ENCODE assay signal across 16 mouse cellular contexts in genomic region chr7:19022189-19022958, GRCm38 (mm10). TPM values are rescaled to one million over a fixed set of nuclear protein-coding genes. Genes with fewer than 3 reads are reported as not detected.
DNase-seq lines count a peak whose midpoint lies in the region; ATAC-seq and TF ChIP-seq lines count a peak whose summit lies in the region.
"Had no signal": no experiment of that assay in that cellular context is flagged by ENCODE, and none has a peak within 500 bp of the region (broad histone marks: within the 10 kb centered on the region; RNA-seq: fewer than 3 reads in every experiment).

No protein-coding gene starts in this region.

- TF ChIP-seq EP300 in liver, embryonic 14.5 days (IDR thresholded peaks at IDR 0.05; ENCODE audit: low read depth): no peak

- H3K4me1 ChIP-seq in embryonic facial prominence, embryonic 14.5 days (ENCODE audit: control insufficient read depth, insufficient read depth, low read length): peaks cover 11% of the 10 kb centered on the region; the same call in 1 of the 2 replicates
- peaks cover 30% of the 10 kb centered on the region for H3K4me1 ChIP-seq in embryonic facial prominence, embryonic 10.5 days
- H3K4me1 ChIP-seq in lung, embryonic 16.5 days (replicated peaks; ENCODE audit: control insufficient read depth, insufficient read depth, low read length): peaks cover 15% of the 10 kb centered on the region
- H3K4me1 ChIP-seq in lung, adult 2 months (ENCODE audit: control insufficient read depth, insufficient read depth, low read length): peaks cover 7% of the 10 kb centered on the region
- H3K4me1 ChIP-seq in liver, embryonic 14.5 days (replicated peaks; ENCODE audit: control insufficient read depth in 2 of 2, insufficient read depth in 2 of 2, low read length in 1 of 2): peaks cover 11 to 17% of the 10 kb centered on the region in 2 experiments

- peaks cover 38% of the 10 kb centered on the region for H3K27me3 ChIP-seq in embryonic facial prominence, embryonic 14.5 days (replicated peaks; ENCODE audit: control insufficient read depth, insufficient read depth, low read length)
- peaks cover 41% of the 10 kb centered on the region for H3K27me3 ChIP-seq in embryonic facial prominence, embryonic 10.5 days (replicated peaks; ENCODE audit: low read depth, poor library complexity, severe bottlenecking)
- peaks cover 21% of the 10 kb centered on the region for H3K27me3 ChIP-seq in lung, embryonic 16.5 days (ENCODE audit: control insufficient read depth, insufficient read depth, low read depth, low read length)
- peaks cover 32% of the 10 kb centered on the region for H3K27me3 ChIP-seq in liver, embryonic 14.5 days (ENCODE audit: control insufficient read depth, insufficient read depth, low read length)

- H3K4me2 ChIP-seq in embryonic facial prominence, embryonic 14.5 days (ENCODE audit: low read depth, low read length): no peak overlapping the region
- H3K4me2 ChIP-seq in lung, embryonic 16.5 days (ENCODE audit: low read depth, low read length): peak overlapping the region; percentile 10; the same call in 1 of the 2 replicates
- H3K4me2 ChIP-seq in liver, embryonic 14.5 days (ENCODE audit: low read depth): peak overlapping the region; percentile 53

- H3K9ac ChIP-seq in embryonic facial prominence, embryonic 14.5 days (ENCODE audit: low read depth, low read length): 0 out of 2 replicates have a peak overlapping the region, but pooled peaks have one; percentile 49
- H3K9ac ChIP-seq in lung, embryonic 16.5 days (ENCODE audit: low read length): no peak overlapping the region
- peak overlapping the region; percentile 28; the same call in 1 of the 2 replicates for H3K9ac ChIP-seq in liver, embryonic 14.5 days (replicated peaks)
- H3K9ac ChIP-seq: forebrain, embryonic 12.5 days had no signal

- no peaks in the 10 kb centered on the region for H3K36me3 ChIP-seq in embryonic facial prominence, embryonic 14.5 days (ENCODE audit: control insufficient read depth, insufficient read depth, low read length)
- H3K36me3 ChIP-seq in embryonic facial prominence, embryonic 10.5 days (replicated peaks): no peaks in the 10 kb centered on the region
- H3K36me3 ChIP-seq in lung, embryonic 16.5 days (ENCODE audit: control insufficient read depth, insufficient read depth, low read length): no peaks in the 10 kb centered on the region
- no peaks in the 10 kb centered on the region for H3K36me3 ChIP-seq in liver, embryonic 14.5 days (replicated peaks; ENCODE audit: control insufficient read depth, insufficient read depth, low read depth)
- H3K36me3 ChIP-seq: forebrain, embryonic 12.5 days had no signal

- H3K9me3 ChIP-seq in embryonic facial prominence, embryonic 14.5 days (ENCODE audit: control insufficient read depth, low read length): no peaks in the 10 kb centered on the region
- H3K9me3 ChIP-seq in embryonic facial prominence, embryonic 10.5 days: no peaks in the 10 kb centered on the region
- H3K9me3 ChIP-seq in lung, embryonic 16.5 days (ENCODE audit: control insufficient read depth, low read length): no peaks in the 10 kb centered on the region
- H3K9me3 ChIP-seq in liver, embryonic 14.5 days (ENCODE audit: control insufficient read depth, low read length): no peaks in the 10 kb centered on the region
- H3K9me3 ChIP-seq: forebrain, embryonic 12.5 days had no signal

- TF ChIP-seq POLR2A in lung, adult 2 months (IDR thresholded peaks at IDR 0.05; ENCODE audit: borderline replicate concordance, extremely low read depth, low read depth, low read length): no peak

- no peak for DNase-seq in embryonic facial prominence, embryonic 14.5 days (ENCODE audit: low spot score)
- DNase-seq in embryonic facial prominence, embryonic 10.5 days (ENCODE audit: low spot score): no peak
- DNase-seq in lung, adult 2 months: no peak
- DNase-seq in liver, embryonic 14.5 days (ENCODE audit: low read depth in 3 of 3, low spot score in 3 of 3): no peak
- DNase-seq in yolk sac, embryonic 10.5 days (ENCODE audit: low spot score): peak; percentile 35
- DNase-seq in natural killer cell, adult 2 months (ENCODE audit: low spot score in 2 of 2): no peak
- no peak for DNase-seq in layer of hippocampus, adult 2 months (ENCODE audit: low spot score in 2 of 2)
- DNase-seq: kidney, postnatal 14 days; lung, adult 18-20 months; right cerebral cortex, postnatal 25 days had no signal

- H3K27ac ChIP-seq in embryonic facial prominence, embryonic 14.5 days (replicated peaks; ENCODE audit: low read depth, low read length): no peak overlapping the region
- no peak overlapping the region for H3K27ac ChIP-seq in embryonic facial prominence, embryonic 10.5 days (replicated peaks)
- no peak overlapping the region for H3K27ac ChIP-seq in lung, embryonic 16.5 days (ENCODE audit: low read length)
- no peak overlapping the region for H3K27ac ChIP-seq in liver, embryonic 14.5 days
- no peak overlapping the region for H3K27ac ChIP-seq in layer of hippocampus, adult 2 months
- H3K27ac ChIP-seq: forebrain, embryonic 12.5 days had no signal

- 54% methylated on average over 18 of the region's 18 CpGs for WGBS in embryonic facial prominence, embryonic 14.5 days
- WGBS in embryonic facial prominence, embryonic 10.5 days: 64% methylated on average over 18 of the region's 18 CpGs
- WGBS in lung, embryonic 16.5 days: 40% methylated on average over 18 of the region's 18 CpGs
- 48% methylated on average over 18 of the region's 18 CpGs for WGBS in lung, adult 2 months
- WGBS in liver, embryonic 14.5 days (ENCODE audit: insufficient replicate concordance): 42% methylated on average over 18 of the region's 18 CpGs

- peak overlapping the region; percentile 90; the same call in 1 of the 2 replicates for H3K4me3 ChIP-seq in embryonic facial prominence, embryonic 14.5 days (ENCODE audit: low read depth, low read length)
- H3K4me3 ChIP-seq in embryonic facial prominence, embryonic 10.5 days: no peak overlapping the region
- no peak overlapping the region for H3K4me3 ChIP-seq in lung, embryonic 16.5 days (ENCODE audit: low read length)
- H3K4me3 ChIP-seq in lung, adult 2 months (replicated peaks; ENCODE audit: extremely low read depth, low read depth, low read length): no peak overlapping the region
- H3K4me3 ChIP-seq in liver, embryonic 14.5 days (ENCODE audit: insufficient read depth in 1 of 2, low read depth in 2 of 2, low read length in 2 of 2): peak overlapping the region; percentile 56 to 74
- no peak overlapping the region for H3K4me3 ChIP-seq in layer of hippocampus, adult 2 months

- TF ChIP-seq CTCF in lung, adult 2 months (IDR thresholded peaks at IDR 0.05; ENCODE audit: insufficient read depth, low read length): no peak
- no peak for TF ChIP-seq CTCF in liver, embryonic 14.5 days (IDR thresholded peaks at IDR 0.05; ENCODE audit: low read depth)
- TF ChIP-seq CTCF in layer of hippocampus, adult 2 months (conservative IDR thresholded peaks at IDR 0.05): no peak

- no peak for ATAC-seq in embryonic facial prominence, embryonic 14.5 days (ENCODE audit: low read depth)
- no peak for ATAC-seq in lung, embryonic 16.5 days (ENCODE audit: low read depth)
- ATAC-seq in liver, embryonic 14.5 days (ENCODE audit: insufficient read depth): no peak

RNA-seq across cellular contexts. Expression of gene Foxa3, which starts 1.0 kb away (rescaled TPM):
- polyA plus RNA-seq in embryonic facial prominence, embryonic 14.5 days (2014; fragmentation: Nextera tagmentation; extraction: Ambion mirVana): 0.56 and 1.6 TPM in 2 replicates
- not detected in 2 replicates for polyA plus RNA-seq in embryonic facial prominence, embryonic 10.5 days (2016; fragmentation: Nextera tagmentation; extraction: Ambion mirVana)
- polyA plus RNA-seq in lung, embryonic 16.5 days (2015; fragmentation: Nextera tagmentation; extraction: Ambion mirVana): 2.3 TPM in 2 replicates
- polyA plus RNA-seq in lung, adult 2 months (2012; rRNA removed): 0.39 and 0.60 TPM in 2 replicates
- polyA plus RNA-seq in liver, embryonic 14.5 days (2012; rRNA removed): 12.2 and 13.9 TPM in 2 replicates
- polyA plus RNA-seq in liver, embryonic 14.5 days (2014; fragmentation: Nextera tagmentation; extraction: Ambion mirVana): 25.7 and 26.5 TPM in 2 replicates
- not detected for total RNA-seq in layer of hippocampus, adult 2 months (2021)
- total RNA-seq: heart, adult 18-20 months; heart, postnatal 25 days; layer of hippocampus, postnatal 36 days had no signal
- polyA plus RNA-seq: embryonic facial prominence, embryonic 11.5 days; forebrain, embryonic 12.5 days had no signal

RNA-seq across cellular contexts. Expression of gene Sympk, which starts 1.8 kb away (rescaled TPM):
- 23.6 and 23.8 TPM in 2 replicates for polyA plus RNA-seq in embryonic facial prominence, embryonic 14.5 days (2014; fragmentation: Nextera tagmentation; extraction: Ambion mirVana)
- polyA plus RNA-seq in embryonic facial prominence, embryonic 10.5 days (2016; fragmentation: Nextera tagmentation; extraction: Ambion mirVana): 43.4 and 45.2 TPM in 2 replicates
- polyA plus RNA-seq in lung, embryonic 16.5 days (2015; fragmentation: Nextera tagmentation; extraction: Ambion mirVana): 27.4 and 27.5 TPM in 2 replicates
- 69.3 and 76.1 TPM in 2 replicates for polyA plus RNA-seq in lung, adult 2 months (2012; rRNA removed)
- 27.3 and 29.1 TPM in 2 replicates for polyA plus RNA-seq in liver, embryonic 14.5 days (2012; rRNA removed)
- 10.7 and 11.8 TPM in 2 replicates for polyA plus RNA-seq in liver, embryonic 14.5 days (2014; fragmentation: Nextera tagmentation; extraction: Ambion mirVana)
- total RNA-seq in layer of hippocampus, adult 2 months (2021): 100 to 1,000 TPM; 112 to 114 TPM

RNA-seq across cellular contexts. Expression of gene Irf2bp1, which starts 18.5 kb away (rescaled TPM):
- polyA plus RNA-seq in embryonic facial prominence, embryonic 14.5 days (2014; fragmentation: Nextera tagmentation; extraction: Ambion mirVana): 26.6 and 27.4 TPM in 2 replicates
- polyA plus RNA-seq in embryonic facial prominence, embryonic 10.5 days (2016; fragmentation: Nextera tagmentation; extraction: Ambion mirVana): 25.0 and 25.7 TPM in 2 replicates
- polyA plus RNA-seq in lung, embryonic 16.5 days (2015; fragmentation: Nextera tagmentation; extraction: Ambion mirVana): 16.0 and 16.5 TPM in 2 replicates
- 34.7 and 39.9 TPM in 2 replicates for polyA plus RNA-seq in lung, adult 2 months (2012; rRNA removed)
- 6.8 and 8.3 TPM in 2 replicates for polyA plus RNA-seq in liver, embryonic 14.5 days (2012; rRNA removed)
- polyA plus RNA-seq in liver, embryonic 14.5 days (2014; fragmentation: Nextera tagmentation; extraction: Ambion mirVana): 6.8 and 7.9 TPM in 2 replicates
- total RNA-seq in layer of hippocampus, adult 2 months (2021): 10 to 100 TPM; 52.7 to 56.3 TPM

RNA-seq across cellular contexts. Expression of gene Mypop, which starts 31.3 kb away (rescaled TPM):
- polyA plus RNA-seq in embryonic facial prominence, embryonic 14.5 days (2014; fragmentation: Nextera tagmentation; extraction: Ambion mirVana): 4.0 and 4.2 TPM in 2 replicates
- 4.0 and 4.1 TPM in 2 replicates for polyA plus RNA-seq in embryonic facial prominence, embryonic 10.5 days (2016; fragmentation: Nextera tagmentation; extraction: Ambion mirVana)
- polyA plus RNA-seq in lung, embryonic 16.5 days (2015; fragmentation: Nextera tagmentation; extraction: Ambion mirVana): 2.1 and 2.8 TPM in 2 replicates
- polyA plus RNA-seq in lung, adult 2 months (2012; rRNA removed): 7.2 and 10.2 TPM in 2 replicates
- polyA plus RNA-seq in liver, embryonic 14.5 days (2012; rRNA removed): 0.20 and 0.21 TPM in 2 replicates
- 0.30 and 0.34 TPM in 2 replicates for polyA plus RNA-seq in liver, embryonic 14.5 days (2014; fragmentation: Nextera tagmentation; extraction: Ambion mirVana)
- total RNA-seq in layer of hippocampus, adult 2 months (2021): 10 to 100 TPM; 44.0 to 46.4 TPM

RNA-seq across cellular contexts. Expression of gene Rsph6a, which starts 32.1 kb away (rescaled TPM):
- polyA plus RNA-seq in embryonic facial prominence, embryonic 14.5 days (2014; fragmentation: Nextera tagmentation; extraction: Ambion mirVana): not detected in 2 replicates
- polyA plus RNA-seq in embryonic facial prominence, embryonic 10.5 days (2016; fragmentation: Nextera tagmentation; extraction: Ambion mirVana): not detected in 2 replicates
- polyA plus RNA-seq in lung, embryonic 16.5 days (2015; fragmentation: Nextera tagmentation; extraction: Ambion mirVana): not detected in 2 replicates
- not detected in 2 replicates for polyA plus RNA-seq in lung, adult 2 months (2012; rRNA removed)
- not detected in 2 replicates for polyA plus RNA-seq in liver, embryonic 14.5 days (2012; rRNA removed)
- not detected in 2 replicates for polyA plus RNA-seq in liver, embryonic 14.5 days (2014; fragmentation: Nextera tagmentation; extraction: Ambion mirVana)
- total RNA-seq in layer of hippocampus, adult 2 months (2021): under 1 TPM in 1 of 2 experiments, not detected in 1; 0.20 TPM
- total RNA-seq: heart, adult 18-20 months; heart, postnatal 25 days had no signal
- polyA plus RNA-seq: embryonic facial prominence, embryonic 11.5 days; forebrain, embryonic 12.5 days had no signal

Comparison
In these comparisons a context has a peak if more than half of its experiments do, and no peak if none do; other contexts are left out.
1. H3K4me3 ChIP-seq: peak in embryonic facial prominence, embryonic 14.5 days (single experiment) and liver, embryonic 14.5 days (2 of 2); none in embryonic facial prominence, embryonic 10.5 days (single experiment), lung, embryonic 16.5 days (single experiment), lung, adult 2 months (single experiment) and layer of hippocampus, adult 2 months (single experiment).